Mouse (Mus musculus): ENCODE data around the gene 5730596B20Rik.

DNA sequence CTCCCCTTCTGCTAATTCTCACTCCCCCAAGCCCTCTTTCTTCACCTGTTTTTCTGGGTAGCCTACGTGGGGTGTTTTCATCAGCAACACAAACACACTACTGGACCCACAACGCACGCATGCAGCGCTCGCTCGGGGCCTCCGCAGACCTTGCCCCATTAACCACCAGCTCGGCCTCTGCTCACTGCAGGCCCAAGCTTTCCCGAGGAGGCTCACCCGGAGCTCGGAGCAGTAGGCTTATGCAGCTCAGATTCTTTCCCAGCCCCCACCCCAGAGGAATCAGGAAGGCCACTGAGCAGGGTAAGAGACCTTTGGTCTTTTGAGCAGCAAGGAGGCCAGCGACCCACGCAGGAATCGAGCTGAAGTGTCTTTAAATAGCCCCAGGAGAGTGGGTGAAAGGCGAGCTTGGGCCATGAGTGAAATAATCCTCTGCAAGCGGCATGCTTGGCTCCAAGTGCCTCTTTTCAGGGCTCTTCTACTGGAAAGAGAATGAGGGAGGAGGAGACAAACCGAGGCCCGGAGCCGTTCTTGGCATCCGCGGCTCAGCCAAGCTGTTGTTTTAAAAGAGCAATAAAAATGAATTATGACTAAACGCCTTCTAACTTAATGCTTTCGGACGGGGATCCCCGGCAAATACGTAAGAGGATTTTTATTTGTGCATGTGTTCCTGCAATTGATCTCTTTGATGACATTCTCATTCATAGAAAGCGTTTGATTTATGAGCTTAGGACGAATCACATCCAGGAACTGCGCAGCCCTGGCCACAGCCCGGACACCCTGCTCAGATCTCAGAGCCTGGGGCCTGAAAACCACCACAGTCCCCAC lies 16.6 kb upstream of the 5730596B20Rik start:
- TF ChIP-seq POLR2A (IDR thresholded peaks at IDR 0.05; ENCODE audit: borderline replicate concordance, control insufficient read depth, low read depth, low read length) (no peak), CTCF (IDR thresholded peaks at IDR 0.05; ENCODE audit: control insufficient read depth, insufficient read depth, low read length) (no peak)

Measured in bone marrow, adult 2 months (tissue).